Mouse (Mus musculus): ENCODE results near the gene Epx.

- TF ChIP-seq POLR2A (IDR thresholded peaks at IDR 0.05; ENCODE audit: borderline replicate concordance, control insufficient read depth, low read depth, low read length): no peak
- TF ChIP-seq CTCF (IDR thresholded peaks at IDR 0.05; ENCODE audit: control insufficient read depth, insufficient read depth, low read length): no peak
Measured at GRCm38 (mm10) chr11:87904331-87904730, 29.0 kb upstream of the Epx start.

Measured in bone marrow, adult 2 months (tissue).